Mouse (Mus musculus) thymus, adult 2 months (tissue): ENCODE results near the gene Tsc22d1. TPM values are rescaled to one million over a fixed set of nuclear protein-coding genes. Genes with fewer than 3 reads are reported as not detected.

Experiments used
- DNase-seq: peaks from one replicate; pipeline ENCODE4 v3.0.0; 2021
- H3K27ac ChIP-seq: fragments of 200-500 bp; 2 replicates; pipeline ENCODE4 v1.5.1; 2012; ENCODE audit warnings: low read length, control low read depth; ENCODE audit not compliant: control insufficient read depth, insufficient read depth
- H3K27me3 ChIP-seq: fragments of 200-500 bp; 2 replicates; pipeline ENCODE4 v1.6.1; 2012; ENCODE audit warnings: mild to moderate bottlenecking, low read length, moderate library complexity, mixed read lengths; ENCODE audit not compliant: control insufficient read depth, insufficient read depth
- H3K36me3 ChIP-seq: fragments of 200-500 bp; 2 replicates; pipeline ENCODE4 v1.6.1; 2012; ENCODE audit warnings: mild to moderate bottlenecking, low read length, moderate library complexity; ENCODE audit not compliant: control insufficient read depth, insufficient read depth
- H3K4me1 ChIP-seq: fragments of 200-500 bp; replicated peaks from 2 replicates; pipeline ENCODE4 v1.6.1; 2012; ENCODE audit warnings: low read length; ENCODE audit not compliant: control insufficient read depth, insufficient read depth
- H3K4me3 ChIP-seq: fragments of 200-500 bp; 2 replicates; pipeline ENCODE4 v1.5.1; 2012; ENCODE audit warnings: mild to moderate bottlenecking, low read length, control low read depth, moderate library complexity; ENCODE audit not compliant: control insufficient read depth, insufficient read depth
- CTCF ChIP-seq: fragments of 200-500 bp; IDR thresholded peaks from 2 replicates; pipeline ENCODE4 v1.5.1; 2012; ENCODE audit warnings: mild to moderate bottlenecking, control low read depth, low read length, moderate library complexity, borderline replicate concordance; ENCODE audit not compliant: control insufficient read depth, poor library complexity, insufficient read depth; ENCODE audit errors: extremely low read depth
- POLR2A ChIP-seq: fragments of 200-500 bp; IDR thresholded peaks from 2 replicates; pipeline ENCODE4 v1.6.1; 2012; ENCODE audit warnings: mild to moderate bottlenecking, low read length, control low read depth, moderate library complexity; ENCODE audit not compliant: control insufficient read depth, poor library complexity, insufficient read depth; ENCODE audit errors: extremely low read depth
- WGBS: fragments of 180-500 bp; shearing (Covaris S2); methylation state at CpG from one replicate; pipeline ENCODE4 v1.1.7; 2018; 5-methylcytosine and 5-hydroxymethylcytosine counted together
- polyA plus RNA-seq: library from polyadenylated mRNA; depleted of rRNA; stranded (reverse); fragments of >200 nt; gene quantifications from 2 replicates; pipeline ENCODE4 v1.2.3, GENCODE M21; 2012; rRNA removed

Tsc22d1 gene
- 126 and 142 TPM in 2 replicates for polyA plus RNA-seq

DNA sequence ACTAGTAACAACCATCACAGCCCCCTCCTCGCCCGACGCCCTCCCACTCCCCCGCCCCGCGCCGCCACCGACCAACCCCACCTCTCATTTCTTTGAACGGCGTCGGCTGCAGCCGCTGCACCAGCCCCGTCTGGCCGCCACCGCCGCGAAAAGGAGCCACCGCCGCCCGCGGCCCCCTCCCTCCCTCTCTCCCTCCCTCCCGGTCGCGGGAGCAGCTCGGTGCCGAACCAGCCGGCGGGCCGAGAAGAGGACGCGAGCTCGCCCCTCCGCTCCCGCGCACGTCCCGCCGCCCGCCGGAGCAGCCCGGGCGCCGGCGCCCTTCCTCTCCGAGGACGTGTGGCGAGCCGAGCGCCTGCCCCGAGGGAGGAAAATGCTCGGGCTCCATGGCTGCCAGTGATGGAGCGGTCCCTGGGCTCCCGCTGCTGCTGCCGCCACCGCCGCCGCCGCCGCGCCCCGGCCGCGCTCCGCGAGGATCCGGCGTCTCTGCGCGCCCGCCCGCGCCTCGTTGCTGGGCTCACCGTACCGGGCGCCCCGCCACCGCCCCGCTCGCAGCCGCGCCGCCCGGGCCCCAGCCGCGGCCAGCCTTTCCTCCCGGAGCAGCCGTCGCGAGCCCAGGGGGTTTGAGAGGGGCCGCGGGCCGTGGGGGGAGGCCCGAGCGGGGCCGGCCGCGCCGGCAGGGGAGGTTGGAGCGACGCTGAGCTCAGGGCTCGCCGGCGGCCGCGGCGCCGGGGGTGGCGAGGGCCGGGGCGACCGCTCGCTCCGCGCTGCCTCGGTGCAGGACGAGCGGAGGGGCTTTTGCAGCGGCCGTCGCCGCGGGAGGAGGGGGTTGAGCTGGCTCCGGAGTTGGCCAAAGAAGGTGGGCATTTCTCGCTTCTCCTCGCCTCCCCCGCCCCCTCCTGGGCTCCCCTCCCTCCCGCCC lies at the start of gene Tsc22d1:
Gene Tsc22d1, plus strand, starts transcription at position 100 of the 919 bp plus-strand sequence.
- H3K27ac ChIP-seq: no peak within 1 kb of the TSS
- 0 out of 2 replicates have a peak, but pooled peaks have one; percentile 20 for TF ChIP-seq POLR2A
- TF ChIP-seq CTCF: no peak
- WGBS: under 1% methylated on average over 122 of the region's 128 CpGs
- no peaks in the 10 kb centered on the region for H3K36me3 ChIP-seq
- peak; percentile 52 for DNase-seq
- peaks cover 13% of the 10 kb centered on the region for H3K4me1 ChIP-seq
- peak within 1 kb of the TSS; percentile 51 for H3K4me3 ChIP-seq
- no peaks in the 10 kb centered on the region for H3K27me3 ChIP-seq

DNA sequence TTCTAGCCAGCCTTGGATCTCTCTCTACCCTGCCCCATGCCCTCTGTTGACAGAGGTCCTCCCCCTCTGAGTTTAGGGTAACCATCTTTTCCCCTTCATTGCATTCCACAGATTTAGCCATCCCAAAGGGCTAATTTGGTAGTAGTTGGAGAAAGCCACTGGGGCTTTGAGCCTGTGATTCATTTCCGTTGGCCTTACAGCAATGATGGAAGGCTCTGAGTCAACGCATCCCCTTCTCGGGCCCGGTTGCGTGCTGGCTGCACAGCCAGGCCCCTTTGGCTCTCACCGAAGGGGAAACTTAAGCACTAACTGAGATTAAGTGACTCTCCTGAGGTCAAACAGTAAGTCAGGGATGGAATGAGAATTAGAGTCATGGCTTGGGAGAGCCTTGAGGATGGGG lies 41.1 kb upstream of the Tsc22d1 start:
- Histone ChIP-seq H3K27ac (no peak overlapping the region), H3K4me1 (no peaks in the 10 kb centered on the region), H3K4me3 (no peak overlapping the region), H3K27me3 (no peaks in the 10 kb centered on the region), H3K36me3 (no peaks in the 10 kb centered on the region)
- WGBS: 97% methylated on average over 6 of the region's 6 CpGs
- TF ChIP-seq POLR2A (no peak), CTCF (no peak)
- no peak for DNase-seq

DNA sequence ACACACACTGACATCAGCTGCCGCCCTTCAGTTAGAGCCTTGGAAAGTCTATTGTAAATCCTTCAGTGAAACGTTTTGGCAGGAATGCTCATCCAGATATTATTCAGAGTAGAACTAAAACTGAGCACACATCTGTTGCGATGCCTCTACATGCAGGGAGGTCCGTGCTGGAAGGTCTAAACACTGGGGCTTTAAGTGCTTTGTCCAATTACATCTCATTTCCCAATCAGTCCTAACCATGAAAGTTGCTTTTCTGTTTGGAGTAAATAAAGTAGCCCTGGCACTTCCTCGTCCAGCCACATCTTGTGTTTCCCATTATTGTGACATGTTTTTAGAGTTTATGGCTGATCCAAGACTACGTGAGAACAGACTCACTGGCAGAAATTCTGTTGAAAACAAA lies 40.2 kb upstream of the Tsc22d1 start:
- 85% methylated on average over 6 of the region's 6 CpGs for WGBS
- Histone ChIP-seq H3K4me1 (no peaks in the 10 kb centered on the region), H3K4me3 (no peak overlapping the region), H3K36me3 (no peaks in the 10 kb centered on the region), H3K27ac (no peak overlapping the region), H3K27me3 (no peaks in the 10 kb centered on the region)
- no peak for DNase-seq
- TF ChIP-seq POLR2A: no peak
- TF ChIP-seq CTCF: no peak

DNA sequence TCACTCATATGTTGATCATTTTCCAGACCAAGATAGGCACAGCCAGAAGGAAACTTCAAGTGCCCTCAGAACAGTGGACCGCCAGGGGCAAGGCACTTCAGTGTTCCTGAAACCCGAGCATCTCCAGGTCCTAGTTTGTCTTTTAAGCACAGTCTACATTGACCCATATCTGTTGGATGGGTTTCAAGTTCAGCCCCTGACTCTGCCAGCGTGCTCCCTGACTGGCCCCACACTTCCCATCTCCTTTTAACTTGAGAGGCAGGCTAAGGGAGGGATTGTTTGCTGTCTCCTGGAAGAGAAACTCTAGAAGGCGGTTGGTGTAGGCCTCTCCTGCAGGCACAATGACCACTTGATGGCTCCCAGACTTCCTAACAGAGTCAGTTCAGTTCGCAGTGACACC lies 38.2 kb upstream of the Tsc22d1 start:
- no peaks in the 10 kb centered on the region for H3K27me3 ChIP-seq
- WGBS: 94% methylated on average over 5 of the region's 5 CpGs
- DNase-seq: no peak
- no peaks in the 10 kb centered on the region for H3K4me1 ChIP-seq
- no peaks in the 10 kb centered on the region for H3K36me3 ChIP-seq
- no peak overlapping the region for H3K27ac ChIP-seq
- no peak for TF ChIP-seq POLR2A
- no peak for TF ChIP-seq CTCF
- H3K4me3 ChIP-seq: no peak overlapping the region

DNA sequence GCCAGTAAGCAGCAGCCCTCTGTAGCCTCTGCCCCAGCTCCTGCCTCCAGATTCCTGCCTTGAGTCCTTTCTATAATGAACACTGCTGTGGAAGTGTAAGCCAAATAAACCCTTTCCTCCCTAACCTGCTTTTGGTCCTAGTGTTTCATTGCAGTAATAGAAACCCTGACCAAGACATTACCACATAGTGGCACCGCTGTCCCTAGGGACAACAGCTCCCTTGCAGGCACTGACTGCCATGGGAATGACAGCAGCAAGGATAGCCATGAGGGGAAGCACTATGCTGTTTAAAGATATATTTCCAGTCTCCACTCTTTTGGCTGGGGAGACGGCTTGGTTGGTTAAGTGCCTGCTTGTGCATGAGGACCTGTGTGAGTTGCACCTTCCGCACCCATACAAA lies 35.4 kb upstream of the Tsc22d1 start:
- no peaks in the 10 kb centered on the region for H3K27me3 ChIP-seq
- TF ChIP-seq POLR2A (no peak), CTCF (no peak)
- no peak overlapping the region for H3K27ac ChIP-seq
- no peaks in the 10 kb centered on the region for H3K4me1 ChIP-seq
- H3K36me3 ChIP-seq: no peaks in the 10 kb centered on the region
- 98% methylated on average over 3 of the region's 3 CpGs for WGBS
- no peak overlapping the region for H3K4me3 ChIP-seq
- no peak for DNase-seq

DNA sequence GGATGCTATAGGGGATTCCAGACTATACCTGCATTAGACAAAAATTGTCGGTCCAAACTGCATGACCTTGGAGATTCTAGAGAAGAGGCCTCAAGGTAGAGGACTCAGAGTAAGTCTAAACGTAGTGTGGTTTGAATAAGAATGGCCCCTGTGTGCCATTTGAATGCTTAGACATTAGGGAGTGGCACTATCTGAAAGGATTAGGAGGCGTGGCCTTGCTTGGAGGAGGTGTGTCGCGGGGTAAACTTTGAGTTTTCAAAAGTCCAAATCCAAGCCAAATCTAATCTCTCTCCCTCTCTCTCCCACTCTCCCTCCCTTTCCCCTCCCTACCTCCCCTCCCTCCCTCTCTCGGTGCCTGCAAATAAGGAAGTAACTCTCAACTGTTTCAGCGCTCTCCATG lies 26.7 kb upstream of the Tsc22d1 start:
- Histone ChIP-seq H3K4me3 (no peak overlapping the region), H3K27ac (no peak overlapping the region), H3K27me3 (no peaks in the 10 kb centered on the region; the same call in 1 of the 2 replicates), H3K4me1 (no peaks in the 10 kb centered on the region), H3K36me3 (no peaks in the 10 kb centered on the region)
- 81% methylated on average over 7 of the region's 7 CpGs for WGBS
- DNase-seq: no peak
- TF ChIP-seq CTCF (no peak), POLR2A (no peak)
